Mouse (Mus musculus): ENCODE data around the gene Mmp24. TPM values are rescaled to one million over a fixed set of nuclear protein-coding genes. Genes with fewer than 3 reads are reported as not detected.

Mmp24 gene
- polyA plus RNA-seq, 1 experiment from 2014 or later = not detected

- no peaks in the 10 kb centered on the region for H3K9me3 ChIP-seq
- no peak overlapping the region for H3K27ac ChIP-seq
- no peaks in the 10 kb centered on the region for H3K36me3 ChIP-seq
- no peak for DNase-seq (ENCODE audit: low spot score)
- no peak overlapping the region for H3K4me3 ChIP-seq
- peaks cover 10% of the 10 kb centered on the region for H3K4me1 ChIP-seq
- 84% methylated on average over 4 of the region's 4 CpGs for WGBS
- peaks cover 26% of the 10 kb centered on the region; the same call in 1 of the 2 replicates for H3K27me3 ChIP-seq (ENCODE audit: insufficient read depth, poor library complexity, severe bottlenecking)
These were observed 25.7 kb upstream of the Mmp24 start for GRCm38 (mm10) chr2:155749394-155749793.

DNA sequence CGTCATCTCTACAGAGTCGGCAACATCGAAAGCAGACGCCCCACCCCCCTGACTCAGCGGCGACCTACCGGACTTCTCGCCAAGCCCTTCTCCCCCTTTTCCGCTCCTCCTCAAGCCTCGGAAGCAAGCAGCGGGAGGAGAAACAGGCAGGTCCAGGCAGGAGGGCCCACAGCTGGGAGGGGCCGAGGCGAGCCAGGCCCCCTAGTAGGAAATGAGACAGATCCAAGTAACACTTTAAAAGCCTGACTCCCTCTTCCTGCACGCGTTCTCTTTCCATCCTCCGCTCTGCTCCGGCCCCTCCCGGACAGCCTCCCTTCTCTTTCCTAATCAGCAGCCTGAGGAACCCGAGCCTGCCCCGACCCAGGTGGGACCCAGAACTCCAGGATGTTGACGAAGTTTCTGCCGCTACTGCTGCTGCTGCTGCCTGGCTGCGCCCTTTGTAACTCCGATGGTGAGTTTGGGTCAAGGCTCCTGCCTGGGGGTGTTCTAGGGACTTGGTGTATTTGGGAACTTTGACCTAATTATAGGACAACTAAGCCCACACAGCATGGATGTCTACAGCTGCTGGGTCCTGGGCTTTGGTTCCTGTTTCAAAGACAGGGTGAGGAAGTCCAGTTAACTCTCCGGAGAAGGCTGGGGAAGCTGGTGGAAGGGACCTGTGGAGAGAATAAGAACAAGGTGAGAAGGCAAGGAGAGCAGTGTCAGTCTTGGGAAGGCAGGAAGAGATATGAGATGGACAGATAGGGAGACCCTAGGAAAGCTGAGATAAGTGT is 23.9 kb upstream of the Mmp24 start, which contains the start of gene Procr:
Gene Procr (plus strand): TSS at position 104 of the 773 bp plus-strand sequence.
- Histone ChIP-seq H3K4me3 (peak within 1 kb of the TSS; percentile 58), H3K4me1 (peaks cover 10% of the 10 kb centered on the region), H3K27me3 (ENCODE audit: insufficient read depth, poor library complexity, severe bottlenecking) (peaks cover 31% of the 10 kb centered on the region; the same call in 1 of the 2 replicates), H3K9me3 (no peaks in the 10 kb centered on the region), H3K36me3 (no peaks in the 10 kb centered on the region), H3K27ac (peak within 1 kb of the TSS; percentile 48)
- no peak for DNase-seq (ENCODE audit: low spot score)
- WGBS = 3% methylated on average over 25 of the region's 25 CpGs

DNA sequence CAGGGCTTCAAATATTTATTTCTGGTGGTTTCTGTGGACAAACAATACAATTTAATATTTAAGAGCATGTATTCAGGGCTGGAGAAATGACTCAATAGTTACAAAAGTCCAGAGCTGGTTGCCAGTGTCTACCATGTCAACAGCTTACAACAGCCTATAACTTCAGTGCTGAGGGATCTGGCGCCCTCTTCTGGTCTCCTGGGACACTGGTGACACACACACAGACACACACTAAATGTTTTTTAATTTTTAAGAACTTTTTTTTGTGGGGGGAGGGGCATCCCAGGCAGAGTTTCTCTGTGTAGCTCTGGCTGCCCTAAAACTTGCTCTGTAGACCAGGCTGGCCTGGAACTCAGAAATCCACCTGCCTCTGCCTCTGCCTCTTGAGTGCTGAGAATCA is 19.4 kb upstream of the Mmp24 start:
- DNase-seq (ENCODE audit: low spot score) = no peak
- Histone ChIP-seq H3K9me3 (no peaks in the 10 kb centered on the region), H3K27me3 (ENCODE audit: insufficient read depth, poor library complexity, severe bottlenecking) (peaks cover 40% of the 10 kb centered on the region; the same call in 1 of the 2 replicates), H3K36me3 (no peaks in the 10 kb centered on the region), H3K27ac (no peak overlapping the region), H3K4me3 (no peak overlapping the region), H3K4me1 (peaks cover 12% of the 10 kb centered on the region)
- WGBS = 0% methylated on average over 1 of the region's 1 CpGs

- DNase-seq (ENCODE audit: low spot score) = no peak
These were observed 18.1 kb upstream of the Mmp24 start for GRCm38 (mm10) chr2:155756855-155757566.

GRCm38 (mm10) chr2:155764679-155765418 is 10.3 kb upstream of the Mmp24 start:
- WGBS = 51% methylated on average over 13 of the region's 13 CpGs
- peak; percentile 83 for DNase-seq (ENCODE audit: low spot score)
- Histone ChIP-seq H3K27ac (no peak overlapping the region), H3K9me3 (no peaks in the 10 kb centered on the region), H3K4me3 (no peak overlapping the region), H3K36me3 (no peaks in the 10 kb centered on the region), H3K4me1 (no peaks in the 10 kb centered on the region), H3K27me3 (ENCODE audit: insufficient read depth, poor library complexity, severe bottlenecking) (peaks cover 16% of the 10 kb centered on the region; the same call in 1 of the 2 replicates)

More at GRCm38 (mm10) chr2:155756855-155757566, 18.1 kb upstream of the Mmp24 start:
- H3K9me3 ChIP-seq = no peaks in the 10 kb centered on the region
- peaks cover 34% of the 10 kb centered on the region; the same call in 1 of the 2 replicates for H3K27me3 ChIP-seq (ENCODE audit: insufficient read depth, poor library complexity, severe bottlenecking)
- no peak overlapping the region for H3K27ac ChIP-seq
- H3K4me1 ChIP-seq = 0 out of 2 replicates have a peak, but pooled peaks cover 2% of the 10 kb centered on the region
- no peak overlapping the region for H3K4me3 ChIP-seq
- WGBS = 56% methylated on average over 14 of the region's 14 CpGs
- no peaks in the 10 kb centered on the region for H3K36me3 ChIP-seq

DNA sequence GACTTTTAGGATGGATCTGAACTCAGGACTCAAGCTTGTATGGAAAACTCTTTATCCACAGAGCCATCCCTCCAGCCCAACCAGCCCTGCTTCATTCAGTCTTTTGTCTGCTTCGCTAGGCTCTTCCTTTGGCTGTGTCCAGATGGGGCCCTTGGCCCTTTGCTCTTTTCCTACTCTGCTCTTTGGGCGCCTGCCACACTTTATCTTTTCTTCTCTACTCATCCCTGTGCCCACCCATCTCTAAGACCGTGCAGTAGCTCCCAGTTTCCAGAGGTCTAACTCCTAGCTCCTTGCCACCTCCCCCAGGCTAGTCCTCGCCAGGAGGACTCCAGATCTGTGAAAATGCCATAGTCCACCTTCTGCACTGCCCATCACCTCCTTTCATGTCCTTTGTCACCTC is 1.5 kb upstream of the Mmp24 start:
- Histone ChIP-seq H3K4me3 (no peak overlapping the region), H3K4me1 (peaks cover 9% of the 10 kb centered on the region; the same call in 1 of the 2 replicates), H3K27ac (no peak overlapping the region), H3K9me3 (no peaks in the 10 kb centered on the region), H3K27me3 (ENCODE audit: insufficient read depth, poor library complexity, severe bottlenecking) (peaks cover 70% of the 10 kb centered on the region), H3K36me3 (no peaks in the 10 kb centered on the region)
- no peak for DNase-seq (ENCODE audit: low spot score)
- WGBS = 69% methylated on average over 4 of the region's 4 CpGs

DNA sequence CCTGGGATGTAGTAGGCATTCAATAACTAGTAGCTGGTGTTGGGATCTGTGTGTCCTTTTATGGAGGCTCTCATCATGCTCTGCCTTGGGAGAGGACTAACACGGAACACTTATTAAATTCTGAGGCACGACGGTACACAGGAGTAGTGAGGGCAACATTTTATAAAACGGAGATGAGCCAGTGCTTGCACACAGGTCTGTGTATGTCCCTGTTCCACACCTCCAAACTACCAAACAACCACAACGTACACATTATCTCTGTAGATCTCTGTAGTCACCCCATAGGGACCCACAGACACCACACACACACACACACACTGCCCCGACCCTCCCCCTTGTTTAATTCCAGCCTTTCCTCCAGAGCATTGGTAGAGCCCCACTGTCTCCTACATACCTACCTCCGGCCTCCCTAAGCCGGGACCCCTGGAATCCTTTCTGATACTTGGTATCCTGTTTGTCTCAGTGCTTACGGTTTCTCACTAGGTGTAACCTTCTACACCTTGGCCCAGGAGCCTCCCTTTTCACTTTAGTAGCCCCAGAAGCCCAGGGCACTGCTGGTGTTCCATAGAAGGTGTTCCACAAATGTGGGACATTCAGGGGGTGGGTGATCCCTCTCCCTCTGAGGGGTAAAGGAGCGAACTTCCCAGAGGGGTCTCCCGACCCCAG is 748 bp upstream of the Mmp24 start:
- peaks cover 64% of the 10 kb centered on the region for H3K27me3 ChIP-seq (ENCODE audit: insufficient read depth, poor library complexity, severe bottlenecking)
- DNase-seq (ENCODE audit: low spot score) = no peak
- H3K4me1 ChIP-seq = peaks cover 9% of the 10 kb centered on the region; the same call in 1 of the 2 replicates
- no peaks in the 10 kb centered on the region for H3K36me3 ChIP-seq
- H3K9me3 ChIP-seq = no peaks in the 10 kb centered on the region
- no peak overlapping the region for H3K4me3 ChIP-seq
- 48% methylated on average over 11 of the region's 11 CpGs for WGBS
- H3K27ac ChIP-seq = no peak overlapping the region

DNA sequence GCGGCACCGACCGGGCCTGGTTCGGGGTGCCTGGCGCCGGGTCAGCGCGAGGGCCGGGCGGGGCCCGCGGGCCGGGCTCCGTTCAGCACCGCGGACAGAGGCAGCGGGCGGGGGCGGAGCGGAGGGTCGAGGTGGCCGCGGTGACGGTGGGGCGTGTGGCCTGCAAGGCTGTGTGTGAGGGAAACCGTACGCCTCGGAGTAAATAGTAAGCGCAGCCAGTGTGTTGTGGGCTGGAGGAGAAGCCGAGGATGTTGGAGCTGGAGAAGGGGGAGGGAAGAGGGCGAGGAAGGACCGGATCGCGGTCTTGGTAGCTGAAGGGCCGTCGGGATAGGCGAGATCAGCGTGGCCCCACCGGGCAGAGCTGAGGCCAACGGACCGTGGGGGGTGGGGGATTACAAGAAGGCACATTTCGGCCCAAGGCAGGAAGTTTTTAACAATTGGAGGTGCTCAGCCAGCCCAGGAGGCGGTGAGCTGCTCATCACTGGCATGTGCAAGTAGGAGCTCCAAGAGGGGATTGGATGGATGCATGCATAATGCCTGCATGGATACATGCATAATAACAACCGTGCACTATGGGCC is 632 bp downstream of the Mmp24 start:
- H3K27me3 ChIP-seq (ENCODE audit: insufficient read depth, poor library complexity, severe bottlenecking) = peaks cover 63% of the 10 kb centered on the region
- H3K36me3 ChIP-seq = no peaks in the 10 kb centered on the region
- DNase-seq (ENCODE audit: low spot score) = peak; percentile 80
- no peaks in the 10 kb centered on the region for H3K9me3 ChIP-seq
- H3K4me1 ChIP-seq = peaks cover 9% of the 10 kb centered on the region; the same call in 1 of the 2 replicates
- H3K27ac ChIP-seq = no peak overlapping the region
- 4% methylated on average over 44 of the region's 44 CpGs for whole genome bisulfite sequencing
- H3K4me3 ChIP-seq = peak overlapping the region; percentile 72

GRCm38 (mm10) chr2:155776824-155777687 is 1.9 kb downstream of the Mmp24 start:
- 60% methylated on average over 10 of the region's 10 CpGs for WGBS
- Histone ChIP-seq H3K4me3 (no peak overlapping the region), H3K27me3 (ENCODE audit: insufficient read depth, poor library complexity, severe bottlenecking) (peaks cover 63% of the 10 kb centered on the region)

DNA sequence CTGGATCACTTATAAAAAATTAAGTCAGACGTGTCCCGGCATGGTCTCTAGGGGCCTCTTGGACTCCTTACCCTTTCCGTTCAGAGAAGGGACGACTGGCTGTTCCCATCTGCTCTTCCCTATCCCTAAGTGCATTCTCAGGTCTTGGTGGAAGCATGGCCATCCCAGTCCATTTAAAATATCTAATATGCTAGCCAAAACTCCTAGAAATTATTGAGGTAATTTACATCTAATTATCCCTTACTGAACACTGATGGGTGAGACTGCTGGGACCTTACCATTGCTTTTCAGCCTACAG is 2.5 kb downstream of the Mmp24 start:
- Histone ChIP-seq H3K4me1 (peaks cover 9% of the 10 kb centered on the region; the same call in 1 of the 2 replicates), H3K36me3 (no peaks in the 10 kb centered on the region), H3K9me3 (no peaks in the 10 kb centered on the region), H3K27me3 (ENCODE audit: insufficient read depth, poor library complexity, severe bottlenecking) (peaks cover 58% of the 10 kb centered on the region), H3K27ac (no peak overlapping the region), H3K4me3 (no peak overlapping the region)
- WGBS = 75% methylated on average over 4 of the region's 4 CpGs
- DNase-seq (ENCODE audit: low spot score) = no peak

More at GRCm38 (mm10) chr2:155776824-155777687, 1.9 kb downstream of the Mmp24 start:
- Histone ChIP-seq H3K36me3 (no peaks in the 10 kb centered on the region), H3K27ac (no peak overlapping the region), H3K9me3 (no peaks in the 10 kb centered on the region), H3K4me1 (peaks cover 9% of the 10 kb centered on the region; the same call in 1 of the 2 replicates)
- DNase-seq (ENCODE audit: low spot score) = no peak

GRCm38 (mm10) chr2:155778004-155778403 is 2.9 kb downstream of the Mmp24 start:
- H3K27me3 ChIP-seq (ENCODE audit: insufficient read depth, poor library complexity, severe bottlenecking) = peaks cover 54% of the 10 kb centered on the region
- H3K36me3 ChIP-seq = no peaks in the 10 kb centered on the region
- 54% methylated on average over 6 of the region's 6 CpGs for WGBS
- H3K27ac ChIP-seq = no peak overlapping the region
- peaks cover 9% of the 10 kb centered on the region; the same call in 1 of the 2 replicates for H3K4me1 ChIP-seq
- no peak for DNase-seq (ENCODE audit: low spot score)
- no peak overlapping the region for H3K4me3 ChIP-seq
- no peaks in the 10 kb centered on the region for H3K9me3 ChIP-seq

Measured in heart, embryonic 10.5 days (tissue).